Mouse (Mus musculus) MEL (cell line): ENCODE data around the gene Hist1h2bc.

ENCODE experiments used
- CHD2 ChIP-seq: IDR thresholded peaks from 2 replicates; pipeline ENCODE4 v1.6.1; 2011; ENCODE audit warnings: low read length, improper control_type of control experiment
- MYC ChIP-seq: IDR thresholded peaks from 2 replicates; pipeline ENCODE4 v1.6.1; 2011; ENCODE audit warnings: low read depth, mild to moderate bottlenecking, low read length, improper control_type of control experiment, moderate library complexity
- POLR2A ChIP-seq, 2 experiments: IDR thresholded peaks; 2 replicates each; pipeline ENCODE4 v1.6.1; 2011 to 2012; ENCODE audit warnings: low read length in 2 of 2, mild to moderate bottlenecking in 2 of 2, control low read depth in 1 of 2, improper control_type of control experiment in 1 of 2, low read depth in 1 of 2, moderate library complexity in 1 of 2; ENCODE audit not compliant: control insufficient read depth in 1 of 2, insufficient read depth in 1 of 2, poor library complexity in 1 of 2
- ZNF384 ChIP-seq: IDR thresholded peaks from 2 replicates; pipeline ENCODE4 v1.6.1; 2012; ENCODE audit warnings: low read depth, mild to moderate bottlenecking, inconsistent platforms, low read length, improper control_type of control experiment

DNA sequence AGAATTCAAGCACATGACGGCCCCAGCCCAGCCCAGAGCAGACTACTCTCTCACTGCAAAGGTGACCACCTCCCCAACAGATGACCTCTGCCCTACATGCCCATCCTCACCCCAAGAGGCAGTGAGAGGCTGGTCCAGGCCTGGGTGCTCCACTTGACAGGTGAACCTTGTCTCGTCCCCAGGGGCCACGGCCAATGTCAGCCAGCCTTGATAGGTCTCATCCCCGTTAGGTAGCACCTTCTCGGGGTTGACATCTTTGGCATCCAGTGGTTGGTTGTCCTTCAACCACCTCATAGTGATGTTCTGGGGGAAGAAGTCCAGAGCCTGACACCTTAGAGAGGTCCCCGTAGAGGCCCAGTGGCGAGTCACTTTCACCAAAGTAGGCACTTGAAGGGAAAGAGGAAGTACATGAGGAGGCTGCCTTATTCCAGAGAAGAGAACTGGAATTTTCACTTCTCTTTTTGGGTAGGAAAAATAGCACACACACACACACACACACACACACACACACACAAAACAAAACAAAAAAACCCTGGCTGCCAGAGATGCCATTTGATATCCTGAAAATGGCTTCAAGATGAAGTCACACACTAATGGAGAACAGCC, 21.9 kb downstream of the Hist1h2bc start:
- TF ChIP-seq POLR2A (IDR thresholded peaks at IDR 0.05; ENCODE audit: control insufficient read depth in 1 of 2, insufficient read depth in 1 of 2, low read depth in 1 of 2, low read length in 2 of 2, poor library complexity in 1 of 2) (no peak), MYC (no peak), ZNF384 (no peak), CHD2 (no peak)
